Mouse (Mus musculus): ENCODE measurements around the gene Rsph3b.
"Not testable (repeated sequence)": the region's sequence is repeated elsewhere in the genome, so short reads cannot be mapped to it uniquely, and the experiment has no call there.

Rsph3b gene

GRCm38 (mm10) chr17:6958881-6959280, 10.4 kb upstream of the Rsph3b start:
- DNase-seq = peak; percentile 47

- not testable (repeated sequence) for DNase-seq
These were observed 317 bp upstream of the Rsph3b start for GRCm38 (mm10) chr17:6948769-6949228.

- DNase-seq = not testable (repeated sequence)
These were observed 872 bp downstream of the Rsph3b start for GRCm38 (mm10) chr17:6947637-6947983.

GRCm38 (mm10) chr17:6942560-6942959, 5.9 kb downstream of the Rsph3b start:
- DNase-seq = not testable (repeated sequence)

GRCm38 (mm10) chr17:6931625-6932024, 16.9 kb downstream of the Rsph3b start:
- DNase-seq = not testable (repeated sequence)

GRCm38 (mm10) chr17:6920351-6920894, 28.1 kb downstream of the Rsph3b start:
- not testable (repeated sequence) for DNase-seq

GRCm38 (mm10) chr17:6919388-6919787, 29.1 kb downstream of the Rsph3b start:
- DNase-seq = not testable (repeated sequence)

GRCm38 (mm10) chr17:6915282-6915681, 33.2 kb downstream of the Rsph3b start:
- not testable (repeated sequence) for DNase-seq

- DNase-seq = not testable (repeated sequence)
These were observed 34.4 kb downstream of the Rsph3b start for GRCm38 (mm10) chr17:6914066-6914465.

- not testable (repeated sequence) for DNase-seq
These were observed 48.1 kb downstream of the Rsph3b start for GRCm38 (mm10) chr17:6900361-6900760.

- peak; percentile 27 for DNase-seq
These were observed 50.4 kb downstream of the Rsph3b start for GRCm38 (mm10) chr17:6897996-6898562.

GRCm38 (mm10) chr17:6896756-6897155, 51.7 kb downstream of the Rsph3b start:
- no peak for DNase-seq

- no peak for DNase-seq
These were observed 55.1 kb downstream of the Rsph3b start for GRCm38 (mm10) chr17:6893332-6893731.

- no peak for DNase-seq
These were observed 56.2 kb downstream of the Rsph3b start for GRCm38 (mm10) chr17:6891966-6892934.

- DNase-seq = no peak
These were observed 62.0 kb downstream of the Rsph3b start for GRCm38 (mm10) chr17:6886445-6886844.

- no peak for DNase-seq
These were observed 64.0 kb downstream of the Rsph3b start for GRCm38 (mm10) chr17:6884531-6884930.

GRCm38 (mm10) chr17:6881306-6881705, 67.2 kb downstream of the Rsph3b start:
- no peak for DNase-seq

GRCm38 (mm10) chr17:6871421-6871820, 77.1 kb downstream of the Rsph3b start:
- DNase-seq = no peak

GRCm38 (mm10) chr17:6868810-6869209, 79.7 kb downstream of the Rsph3b start:
- DNase-seq = no peak

GRCm38 (mm10) chr17:6867740-6868139, 80.7 kb downstream of the Rsph3b start:
- DNase-seq = peak; percentile 87

GRCm38 (mm10) chr17:6866576-6866975, 81.9 kb downstream of the Rsph3b start:
- no peak for DNase-seq

- no peak for DNase-seq
These were observed 82.9 kb downstream of the Rsph3b start for GRCm38 (mm10) chr17:6865580-6865979.

GRCm38 (mm10) chr17:6864869-6865268, 83.6 kb downstream of the Rsph3b start:
- no peak for DNase-seq

- DNase-seq = peak; percentile 53
These were observed 85.0 kb downstream of the Rsph3b start for GRCm38 (mm10) chr17:6863521-6863920.

Measured in kidney, adult 11 months (tissue).